Mouse (Mus musculus): ENCODE measurements at regions not wholly inside any gene's neighbourhood (a gene's known extent, or its start where the extent isn't known, plus 50 kb on each side); places are given as distances from the start of the nearest gene placed in this dataset.

DNA sequence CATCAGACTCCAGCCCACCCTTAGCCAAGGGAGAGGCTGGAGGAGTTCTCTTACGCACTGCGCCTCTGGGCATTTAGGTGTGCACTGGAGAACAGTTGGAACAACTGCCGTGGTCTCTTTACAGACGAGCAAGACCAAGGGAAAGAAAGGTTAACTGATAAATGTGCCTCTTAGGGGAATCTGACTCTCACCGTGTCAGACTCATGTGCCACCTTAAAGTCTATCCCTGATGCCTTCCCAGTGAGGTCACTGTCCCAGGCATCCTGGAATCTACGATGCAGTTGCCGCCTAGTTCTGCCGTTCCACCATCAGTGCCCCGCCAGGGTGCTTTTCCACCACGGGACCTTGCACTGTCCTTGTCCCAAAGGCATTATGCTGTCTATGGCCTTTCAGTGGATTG is 339.7 kb upstream of the Adgrl2 start:
- no peaks in the 10 kb centered on the region for H3K36me3 ChIP-seq
- peaks cover 34% of the 10 kb centered on the region for H3K4me1 ChIP-seq (replicated peaks)
- H3K4me2 ChIP-seq (replicated peaks) = no peak overlapping the region
- ATAC-seq = no peak
- H3K27me3 ChIP-seq = peaks cover 11% of the 10 kb centered on the region; the same call in 1 of the 2 replicates
- H3K9ac ChIP-seq (replicated peaks) = no peak overlapping the region
- H3K4me3 ChIP-seq (replicated peaks) = no peak overlapping the region
- H3K9me3 ChIP-seq = no peaks in the 10 kb centered on the region
- 63% methylated on average over 10 of the region's 10 CpGs for WGBS
- no peak overlapping the region for H3K27ac ChIP-seq

DNA sequence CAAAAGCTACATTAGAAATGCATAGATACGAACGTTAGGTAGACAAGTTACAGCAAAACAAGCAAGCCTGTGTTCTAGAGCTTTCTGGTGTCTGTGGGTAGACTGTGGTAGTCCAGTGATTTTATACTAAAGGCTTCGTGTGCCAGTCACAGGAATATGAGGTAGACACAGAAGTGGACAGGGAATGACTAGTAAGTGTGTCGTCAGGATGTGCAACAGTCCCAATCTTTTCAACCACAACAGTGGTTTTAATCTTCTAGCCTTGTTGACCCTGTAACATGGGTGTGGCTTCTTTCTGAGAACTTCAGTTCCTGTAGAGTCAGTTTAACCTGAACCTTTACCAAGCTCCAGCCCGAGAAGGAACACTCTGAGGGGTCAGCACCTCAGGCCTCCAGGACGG is 339.3 kb upstream of the Adgrl2 start:
- peaks cover 11% of the 10 kb centered on the region; the same call in 1 of the 2 replicates for H3K27me3 ChIP-seq
- no peaks in the 10 kb centered on the region for H3K9me3 ChIP-seq
- no peak overlapping the region for H3K4me2 ChIP-seq (replicated peaks)
- ATAC-seq = no peak
- H3K4me3 ChIP-seq (replicated peaks) = no peak overlapping the region
- H3K36me3 ChIP-seq = no peaks in the 10 kb centered on the region
- peaks cover 30% of the 10 kb centered on the region for H3K4me1 ChIP-seq (replicated peaks)
- H3K27ac ChIP-seq = no peak overlapping the region
- no peak overlapping the region for H3K9ac ChIP-seq (replicated peaks)
- 84% methylated on average over 6 of the region's 6 CpGs for WGBS

DNA sequence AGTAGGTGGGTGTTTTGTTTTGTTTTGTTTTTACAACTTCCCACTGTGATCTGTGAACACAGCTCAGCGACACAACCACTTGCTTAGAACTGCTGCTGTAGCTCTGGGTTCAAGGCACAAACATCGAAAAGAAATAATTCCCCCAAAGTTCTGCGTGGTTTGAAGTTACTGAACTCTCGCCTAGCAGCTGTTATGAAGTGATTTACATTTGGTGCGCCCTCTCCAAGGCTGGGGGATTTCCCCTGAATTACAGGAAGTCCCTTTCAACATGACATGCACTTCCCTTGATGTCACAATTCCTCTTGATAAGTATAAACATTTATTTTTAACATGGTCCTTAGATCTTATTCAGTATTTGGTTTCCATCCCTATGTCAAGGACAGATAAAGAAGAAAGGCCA is 336.3 kb upstream of the Adgrl2 start:
- H3K9ac ChIP-seq (replicated peaks) = no peak overlapping the region
- no peak for ATAC-seq
- H3K27ac ChIP-seq = no peak overlapping the region
- 0 out of 2 replicates have a peak, but pooled peaks cover 3% of the 10 kb centered on the region for H3K27me3 ChIP-seq
- no peaks in the 10 kb centered on the region for H3K9me3 ChIP-seq
- 72% methylated on average over 5 of the region's 5 CpGs for WGBS
- no peaks in the 10 kb centered on the region for H3K36me3 ChIP-seq
- H3K4me2 ChIP-seq (replicated peaks) = no peak overlapping the region
- H3K4me3 ChIP-seq (replicated peaks) = no peak overlapping the region
- peaks cover 12% of the 10 kb centered on the region for H3K4me1 ChIP-seq (replicated peaks)

GRCm38 (mm10) chr3:149324088-149324487 is 333.7 kb upstream of the Adgrl2 start:
- H3K9ac ChIP-seq (replicated peaks) = no peak overlapping the region
- H3K27ac ChIP-seq = no peak overlapping the region
- no peaks in the 10 kb centered on the region for H3K36me3 ChIP-seq
- H3K4me2 ChIP-seq (replicated peaks) = no peak overlapping the region
- no peaks in the 10 kb centered on the region for H3K9me3 ChIP-seq
- H3K4me1 ChIP-seq (replicated peaks) = no peaks in the 10 kb centered on the region
- H3K4me3 ChIP-seq (replicated peaks) = no peak overlapping the region
- no peak for ATAC-seq
- no peaks in the 10 kb centered on the region for H3K27me3 ChIP-seq
- 71% methylated on average over 2 of the region's 2 CpGs for WGBS

GRCm38 (mm10) chr3:149318728-149319127 is 328.4 kb upstream of the Adgrl2 start:
- Histone ChIP-seq H3K4me3 (replicated peaks) (no peak overlapping the region), H3K36me3 (no peaks in the 10 kb centered on the region), H3K9ac (replicated peaks) (no peak overlapping the region), H3K4me2 (replicated peaks) (no peak overlapping the region), H3K27me3 (no peaks in the 10 kb centered on the region), H3K9me3 (no peaks in the 10 kb centered on the region), H3K27ac (no peak overlapping the region), H3K4me1 (replicated peaks) (no peaks in the 10 kb centered on the region; the same call in 1 of the 2 replicates)
- ATAC-seq = no peak
- 72% methylated on average over 9 of the region's 9 CpGs for WGBS

DNA sequence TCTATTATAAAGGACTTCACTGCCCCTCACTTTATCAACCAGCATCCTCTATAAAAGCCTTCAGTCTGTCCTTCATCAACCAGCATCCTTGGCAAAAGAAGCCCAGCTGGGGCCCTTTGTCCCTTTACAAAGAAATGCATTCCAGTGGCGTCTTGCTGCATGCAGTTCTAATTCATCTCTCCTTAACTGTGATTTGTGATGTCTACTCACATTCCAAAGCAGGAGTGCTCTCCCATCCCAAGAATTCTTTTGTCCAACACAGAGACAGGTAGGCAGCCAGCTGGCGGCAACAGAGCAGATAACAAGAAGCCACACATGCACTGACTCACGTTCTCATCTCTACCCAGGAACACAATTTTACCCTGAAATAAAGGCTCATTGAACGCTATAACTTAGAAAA is 323.9 kb upstream of the Adgrl2 start:
- no peak overlapping the region for H3K4me2 ChIP-seq (replicated peaks)
- WGBS = 43% methylated on average over 4 of the region's 4 CpGs
- H3K4me1 ChIP-seq (replicated peaks) = no peaks in the 10 kb centered on the region; the same call in 1 of the 2 replicates
- no peaks in the 10 kb centered on the region for H3K9me3 ChIP-seq
- H3K36me3 ChIP-seq = no peaks in the 10 kb centered on the region
- ATAC-seq = no peak
- H3K4me3 ChIP-seq (replicated peaks) = no peak overlapping the region
- no peak overlapping the region for H3K9ac ChIP-seq (replicated peaks)
- H3K27ac ChIP-seq = no peak overlapping the region
- H3K27me3 ChIP-seq = no peaks in the 10 kb centered on the region

DNA sequence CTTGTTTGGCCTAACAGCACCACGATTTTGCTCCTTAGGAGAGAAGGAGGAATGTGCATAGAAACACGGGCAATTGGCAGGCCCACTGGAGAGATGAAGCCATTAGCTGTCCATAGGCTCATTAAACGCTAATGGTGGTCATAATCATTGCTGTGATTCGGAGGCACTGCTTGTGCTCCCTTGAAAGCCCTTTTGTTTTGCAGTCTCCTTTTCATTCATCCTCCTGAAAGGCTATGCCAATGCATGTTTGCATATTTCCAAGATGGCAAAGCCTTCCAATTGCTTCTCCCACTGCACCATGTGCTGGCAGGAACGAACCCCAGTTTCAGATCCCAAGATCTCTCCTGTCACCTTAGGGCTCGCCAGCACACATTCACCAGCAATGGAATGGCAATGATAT is 322.9 kb upstream of the Adgrl2 start:
- H3K27ac ChIP-seq = no peak overlapping the region
- H3K9me3 ChIP-seq = no peaks in the 10 kb centered on the region
- no peak overlapping the region for H3K9ac ChIP-seq (replicated peaks)
- no peaks in the 10 kb centered on the region for H3K27me3 ChIP-seq
- no peak overlapping the region for H3K4me3 ChIP-seq (replicated peaks)
- H3K4me2 ChIP-seq (replicated peaks) = no peak overlapping the region
- no peak for ATAC-seq
- no peaks in the 10 kb centered on the region for H3K36me3 ChIP-seq
- 73% methylated on average over 6 of the region's 6 CpGs for WGBS
- H3K4me1 ChIP-seq (replicated peaks) = no peaks in the 10 kb centered on the region; the same call in 1 of the 2 replicates

- H3K4me1 ChIP-seq (replicated peaks) = peaks cover 3% of the 10 kb centered on the region; the same call in 1 of the 2 replicates
- H3K4me3 ChIP-seq (replicated peaks) = no peak overlapping the region
- H3K27me3 ChIP-seq = no peaks in the 10 kb centered on the region
- ATAC-seq = no peak
- no peak overlapping the region for H3K4me2 ChIP-seq (replicated peaks)
- no peak overlapping the region for H3K9ac ChIP-seq (replicated peaks)
- H3K9me3 ChIP-seq = no peaks in the 10 kb centered on the region
- no peak overlapping the region for H3K27ac ChIP-seq
- no peaks in the 10 kb centered on the region for H3K36me3 ChIP-seq
- 92% methylated on average over 8 of the region's 8 CpGs for WGBS
These were observed 321.2 kb upstream of the Adgrl2 start for GRCm38 (mm10) chr3:149311576-149311975.

DNA sequence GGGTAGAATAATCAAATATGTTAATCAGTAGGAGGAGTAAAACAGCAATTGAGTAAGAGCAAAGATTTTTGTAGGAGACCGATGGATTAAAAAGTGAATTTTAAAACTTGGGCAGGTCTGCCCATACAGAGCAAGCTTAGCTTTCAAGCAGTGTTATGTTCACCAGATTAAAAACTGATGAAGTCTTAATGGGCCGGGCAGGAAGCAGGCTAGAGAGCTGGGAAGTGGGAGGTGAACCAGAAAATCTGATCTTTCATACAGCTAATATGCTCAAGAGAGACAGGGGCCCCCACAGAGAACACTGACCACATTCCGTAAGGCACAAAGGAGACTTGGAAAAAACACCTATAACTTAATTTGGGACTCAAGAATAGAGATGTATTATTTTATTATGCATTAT is 316.4 kb upstream of the Adgrl2 start:
- ATAC-seq = no peak
- H3K4me1 ChIP-seq (replicated peaks) = peaks cover 8% of the 10 kb centered on the region
- no peak overlapping the region for H3K4me3 ChIP-seq (replicated peaks)
- no peaks in the 10 kb centered on the region for H3K36me3 ChIP-seq
- no peaks in the 10 kb centered on the region for H3K9me3 ChIP-seq
- H3K27me3 ChIP-seq = peaks cover 5% of the 10 kb centered on the region; the same call in 1 of the 2 replicates
- H3K27ac ChIP-seq = no peak overlapping the region
- H3K4me2 ChIP-seq (replicated peaks) = no peak overlapping the region
- H3K9ac ChIP-seq (replicated peaks) = no peak overlapping the region
- 29% methylated on average over 3 of the region's 3 CpGs for WGBS

DNA sequence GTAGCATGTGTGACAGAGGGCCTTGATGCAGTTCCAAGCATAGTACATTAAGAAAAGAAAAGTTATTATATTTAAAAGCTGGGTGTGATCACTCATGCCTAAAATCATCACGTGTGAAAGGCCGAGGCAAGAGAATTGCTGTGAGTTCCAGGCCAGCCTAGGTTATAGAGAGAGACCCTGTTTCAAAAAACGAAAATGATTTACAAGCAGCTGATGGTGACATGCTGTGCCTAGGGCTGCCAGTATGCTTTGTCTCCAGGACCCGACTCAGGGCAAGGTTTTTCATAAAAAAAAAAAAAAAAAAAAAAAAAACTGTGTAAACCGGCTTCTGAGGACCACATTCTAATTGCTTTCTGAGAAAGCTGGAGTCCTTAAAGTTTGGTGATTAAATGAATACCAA is 315.9 kb upstream of the Adgrl2 start:
- no peaks in the 10 kb centered on the region for H3K9me3 ChIP-seq
- peaks cover 8% of the 10 kb centered on the region for H3K4me1 ChIP-seq (replicated peaks)
- H3K9ac ChIP-seq (replicated peaks) = no peak overlapping the region
- no peak overlapping the region for H3K4me2 ChIP-seq (replicated peaks)
- no peak for ATAC-seq
- 17% methylated on average over 5 of the region's 5 CpGs for WGBS
- H3K27ac ChIP-seq = no peak overlapping the region
- H3K4me3 ChIP-seq (replicated peaks) = no peak overlapping the region
- peaks cover 5% of the 10 kb centered on the region; the same call in 1 of the 2 replicates for H3K27me3 ChIP-seq
- no peaks in the 10 kb centered on the region for H3K36me3 ChIP-seq

- WGBS = 74% methylated on average over 5 of the region's 5 CpGs
- ATAC-seq = no peak
- no peak overlapping the region for H3K4me3 ChIP-seq (replicated peaks)
- no peak overlapping the region for H3K9ac ChIP-seq (replicated peaks)
- no peak overlapping the region for H3K4me2 ChIP-seq (replicated peaks)
- peaks cover 8% of the 10 kb centered on the region for H3K4me1 ChIP-seq (replicated peaks)
- no peak overlapping the region for H3K27ac ChIP-seq
- H3K36me3 ChIP-seq = no peaks in the 10 kb centered on the region
- H3K9me3 ChIP-seq = no peaks in the 10 kb centered on the region
- H3K27me3 ChIP-seq = peaks cover 5% of the 10 kb centered on the region; the same call in 1 of the 2 replicates
These were observed 315.1 kb upstream of the Adgrl2 start for GRCm38 (mm10) chr3:149305440-149305839.

DNA sequence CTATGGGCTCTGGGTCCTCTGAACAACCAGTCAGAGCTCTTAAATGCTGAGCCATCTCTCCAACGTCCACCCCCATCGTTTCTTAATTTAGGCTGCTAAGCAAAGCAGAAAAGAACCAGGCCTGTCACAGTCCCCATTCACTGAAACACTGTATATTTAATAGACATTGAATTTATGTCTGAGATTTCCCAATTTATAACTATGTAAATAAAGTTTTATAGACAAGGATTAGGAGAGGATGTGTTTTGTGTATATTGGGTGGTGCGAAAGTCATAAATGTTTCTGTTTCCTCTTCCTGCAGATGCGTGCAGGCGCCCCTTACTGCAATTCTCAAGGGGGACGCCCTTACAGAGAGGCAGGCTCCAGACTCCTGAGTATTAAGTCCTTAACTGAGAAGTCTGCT is 314.7 kb upstream of the Adgrl2 start:
- no peak overlapping the region for H3K4me3 ChIP-seq (replicated peaks)
- ATAC-seq = no peak
- 57% methylated on average over 6 of the region's 6 CpGs for WGBS

GRCm38 (mm10) chr3:149303418-149303817 is 313.1 kb upstream of the Adgrl2 start:
- ATAC-seq = no peak
- H3K4me2 ChIP-seq (replicated peaks) = no peak overlapping the region
- H3K4me3 ChIP-seq (replicated peaks) = no peak overlapping the region
- 78% methylated on average over 5 of the region's 5 CpGs for WGBS
- H3K4me1 ChIP-seq (replicated peaks) = peaks cover 10% of the 10 kb centered on the region
- no peak overlapping the region for H3K27ac ChIP-seq
- no peaks in the 10 kb centered on the region for H3K9me3 ChIP-seq
- H3K27me3 ChIP-seq = peaks cover 5% of the 10 kb centered on the region; the same call in 1 of the 2 replicates
- no peak overlapping the region for H3K9ac ChIP-seq (replicated peaks)
- no peaks in the 10 kb centered on the region for H3K36me3 ChIP-seq

More for the DNA sequence above, 314.7 kb upstream of the Adgrl2 start:
- Histone ChIP-seq H3K9me3 (no peaks in the 10 kb centered on the region), H3K36me3 (no peaks in the 10 kb centered on the region), H3K27me3 (peaks cover 5% of the 10 kb centered on the region; the same call in 1 of the 2 replicates), H3K9ac (replicated peaks) (no peak overlapping the region), H3K27ac (no peak overlapping the region), H3K4me1 (replicated peaks) (peaks cover 8% of the 10 kb centered on the region), H3K4me2 (replicated peaks) (no peak overlapping the region)

Data from midbrain, embryonic 13.5 days (tissue).